ENCODE assay signal across 12 mouse cellular contexts in genomic region chr2:128067596-128067995, GRCm38 (mm10).
"Had no signal": no experiment of that assay in that cellular context is flagged by ENCODE, and none has a peak within 500 bp of the region (broad histone marks: within the 10 kb centered on the region; RNA-seq: fewer than 3 reads in every experiment).

No protein-coding gene starts in this region.

- H3K4me3 ChIP-seq: liver, embryonic 13.5 days; midbrain, embryonic 12.5 days; midbrain, embryonic 15.5 days; neural tube, embryonic 12.5 days; neural tube, embryonic 15.5 days had no signal

- H3K27ac ChIP-seq: liver, embryonic 13.5 days; midbrain, embryonic 12.5 days; midbrain, embryonic 15.5 days; neural tube, embryonic 12.5 days; neural tube, embryonic 15.5 days had no signal

- H3K27me3 ChIP-seq: liver, embryonic 13.5 days; midbrain, embryonic 15.5 days; neural tube, embryonic 12.5 days; neural tube, embryonic 15.5 days had no signal

- H3K36me3 ChIP-seq: liver, embryonic 13.5 days; midbrain, embryonic 12.5 days; midbrain, embryonic 15.5 days; neural tube, embryonic 12.5 days; neural tube, embryonic 15.5 days had no signal

- H3K9ac ChIP-seq: liver, embryonic 13.5 days; midbrain, embryonic 12.5 days; midbrain, embryonic 15.5 days; neural tube, embryonic 12.5 days; neural tube, embryonic 15.5 days had no signal

- H3K4me1 ChIP-seq: midbrain, embryonic 12.5 days; midbrain, embryonic 15.5 days; neural tube, embryonic 12.5 days; neural tube, embryonic 15.5 days had no signal

- DNase-seq: kidney, postnatal 14 days; kidney, postnatal 4 days; liver, embryonic 13.5 days; lung, adult 2 months; lung, postnatal 14 days; lung, postnatal 4 days; thymus, adult 18-20 months; thymus, postnatal 36 days had no signal

- H3K4me2 ChIP-seq: liver, embryonic 13.5 days; midbrain, embryonic 12.5 days; midbrain, embryonic 15.5 days; neural tube, embryonic 12.5 days; neural tube, embryonic 15.5 days had no signal

- ATAC-seq: midbrain, embryonic 15.5 days had no signal

- H3K9me3 ChIP-seq: liver, embryonic 13.5 days; midbrain, embryonic 12.5 days; midbrain, embryonic 15.5 days; neural tube, embryonic 12.5 days; neural tube, embryonic 15.5 days had no signal
